Mouse (Mus musculus) liver, adult (tissue): ENCODE measurements around the gene Htr5a.

Source experiments
- GATA4 ChIP-seq: IDR thresholded peaks from 2 replicates; pipeline ENCODE4 v1.6.1; 2014; ENCODE audit warnings: mild to moderate bottlenecking, low read length; ENCODE audit not compliant: insufficient replicate concordance

Htr5a gene

GRCm38 (mm10) chr5:27841701-27842295, at the start of gene Htr5a:
Gene Htr5a, plus strand, starts transcription at chr5:27842149.
- no peak for TF ChIP-seq GATA4

GRCm38 (mm10) chr5:27792173-27792470, 49.8 kb upstream of the Htr5a start:
- no peak for TF ChIP-seq GATA4

DNA sequence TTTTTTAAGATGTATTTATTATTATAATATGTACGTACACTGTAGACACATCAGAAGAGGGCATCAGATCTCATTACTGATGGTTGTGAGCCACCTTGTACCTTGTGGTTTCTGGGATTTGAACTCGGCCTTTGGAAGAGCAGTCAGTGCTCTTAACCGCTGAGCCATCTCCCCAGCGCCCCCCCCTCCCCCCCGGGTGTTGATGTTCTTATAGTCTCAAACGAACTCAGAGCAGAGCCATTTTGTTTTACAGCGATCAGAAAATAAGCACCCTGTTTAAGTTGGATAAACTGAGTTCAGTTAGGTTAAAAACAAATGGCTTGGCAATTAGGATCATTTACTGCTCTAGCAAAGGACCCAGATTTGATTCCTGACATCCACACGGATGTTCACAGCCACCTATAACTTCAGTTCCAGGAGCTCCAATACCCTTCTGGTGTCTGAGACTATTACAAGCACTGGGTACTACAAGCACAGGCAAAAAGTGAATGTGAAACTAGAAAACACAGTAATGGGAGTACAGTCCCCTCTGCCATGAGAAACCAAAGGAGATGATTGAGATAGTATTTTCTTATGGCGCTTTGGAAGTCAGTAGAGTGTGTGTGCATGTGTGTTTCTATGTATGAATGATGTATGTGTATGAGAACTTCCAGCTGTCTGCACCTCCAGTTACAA, 49.3 kb upstream of the Htr5a start:
- no peak for TF ChIP-seq GATA4

- TF ChIP-seq GATA4: no peak
Measured at GRCm38 (mm10) chr5:27793923-27794322, 48.0 kb upstream of the Htr5a start.

DNA sequence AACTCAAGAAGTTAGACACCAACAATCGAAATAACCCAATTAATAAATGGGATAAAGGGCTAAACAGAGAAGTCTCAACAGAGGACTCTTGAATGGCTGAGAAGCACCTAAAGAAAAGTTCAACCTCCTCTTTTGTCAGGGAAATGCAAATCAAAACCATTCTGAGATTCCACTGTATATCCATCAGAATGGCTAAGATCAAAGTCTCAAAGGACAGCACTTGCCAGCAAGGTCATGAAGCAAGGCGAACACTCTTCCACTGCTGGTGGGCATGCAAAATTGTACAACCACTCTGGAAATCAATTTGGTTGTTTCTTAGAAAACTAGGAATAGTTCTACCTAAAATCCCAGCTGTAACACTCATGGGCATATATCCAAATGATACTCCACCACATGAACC, 27.7 kb upstream of the Htr5a start:
- TF ChIP-seq GATA4: no peak

- no peak for TF ChIP-seq GATA4
Measured at GRCm38 (mm10) chr5:27818840-27819672, 22.9 kb upstream of the Htr5a start.

GRCm38 (mm10) chr5:27821161-27821560, 20.8 kb upstream of the Htr5a start:
- TF ChIP-seq GATA4: no peak

DNA sequence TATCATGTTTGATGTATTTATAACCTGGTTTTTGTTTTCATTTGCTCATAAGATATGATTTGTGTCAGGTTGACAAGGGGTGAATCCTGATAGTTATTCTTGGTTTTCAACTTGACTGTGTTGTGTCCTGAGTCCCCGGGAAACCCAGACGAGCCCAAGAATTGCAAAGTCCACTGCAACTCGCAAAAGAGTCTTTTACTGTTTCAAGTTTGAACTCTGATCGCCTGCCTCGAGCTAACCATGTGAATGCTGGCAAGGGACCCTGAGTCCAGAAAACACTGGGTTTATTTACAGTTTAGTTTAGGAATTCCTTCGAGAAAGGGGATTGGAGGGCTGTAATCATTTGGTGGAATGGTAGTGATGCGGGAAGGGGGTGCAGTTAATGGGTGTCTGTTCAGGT, 14.0 kb upstream of the Htr5a start:
- no peak for TF ChIP-seq GATA4

GRCm38 (mm10) chr5:27835096-27835495, 6.9 kb upstream of the Htr5a start:
- no peak for TF ChIP-seq GATA4

GRCm38 (mm10) chr5:27838061-27838460, 3.9 kb upstream of the Htr5a start:
- no peak for TF ChIP-seq GATA4

DNA sequence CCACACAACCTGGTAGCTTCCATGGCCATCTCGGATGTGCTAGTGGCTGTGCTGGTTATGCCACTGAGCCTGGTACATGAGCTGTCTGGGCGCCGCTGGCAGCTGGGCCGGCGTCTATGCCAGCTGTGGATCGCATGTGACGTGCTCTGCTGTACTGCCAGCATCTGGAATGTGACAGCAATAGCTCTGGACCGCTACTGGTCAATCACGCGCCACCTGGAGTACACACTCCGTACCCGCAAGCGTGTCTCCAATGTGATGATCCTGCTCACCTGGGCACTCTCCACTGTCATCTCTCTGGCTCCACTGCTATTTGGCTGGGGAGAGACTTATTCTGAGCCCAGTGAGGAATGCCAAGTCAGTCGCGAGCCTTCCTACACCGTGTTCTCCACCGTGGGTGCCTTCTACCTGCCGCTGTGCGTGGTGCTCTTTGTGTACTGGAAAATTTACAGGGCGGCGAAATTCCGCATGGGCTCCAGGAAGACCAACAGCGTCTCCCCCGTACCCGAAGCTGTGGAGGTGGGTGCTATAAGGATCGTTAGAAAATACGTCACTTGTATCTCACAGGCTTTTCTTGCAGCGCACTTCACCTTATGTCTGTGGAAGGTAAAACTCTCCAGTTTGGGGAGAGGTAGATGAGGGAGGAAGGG, 847 bp downstream of the Htr5a start:
- TF ChIP-seq GATA4: no peak

GRCm38 (mm10) chr5:27846979-27847378, 5.0 kb downstream of the Htr5a start:
- TF ChIP-seq GATA4: no peak

- TF ChIP-seq GATA4: no peak
Measured at GRCm38 (mm10) chr5:27854290-27854689, 12.3 kb downstream of the Htr5a start.

DNA sequence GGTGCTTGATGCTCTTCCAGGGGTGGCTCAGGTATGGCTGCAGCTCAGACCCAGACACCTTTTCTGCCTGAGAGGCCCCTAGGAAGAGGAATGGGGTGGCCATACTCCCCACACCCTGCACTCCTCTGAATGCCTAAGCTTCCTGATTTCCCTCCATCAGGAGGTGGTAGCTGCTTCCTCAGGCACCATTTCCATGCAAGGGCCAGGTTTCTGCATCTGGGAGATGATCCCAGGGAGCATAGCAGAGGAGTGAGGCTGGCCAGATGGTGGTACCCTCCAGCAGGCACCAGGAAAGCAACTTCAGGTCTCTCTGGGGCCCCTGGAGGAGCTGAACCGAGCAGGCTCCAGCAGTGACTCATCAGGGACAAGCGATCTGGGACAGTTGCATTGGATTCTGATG, 13.8 kb downstream of the Htr5a start:
- TF ChIP-seq GATA4: no peak

DNA sequence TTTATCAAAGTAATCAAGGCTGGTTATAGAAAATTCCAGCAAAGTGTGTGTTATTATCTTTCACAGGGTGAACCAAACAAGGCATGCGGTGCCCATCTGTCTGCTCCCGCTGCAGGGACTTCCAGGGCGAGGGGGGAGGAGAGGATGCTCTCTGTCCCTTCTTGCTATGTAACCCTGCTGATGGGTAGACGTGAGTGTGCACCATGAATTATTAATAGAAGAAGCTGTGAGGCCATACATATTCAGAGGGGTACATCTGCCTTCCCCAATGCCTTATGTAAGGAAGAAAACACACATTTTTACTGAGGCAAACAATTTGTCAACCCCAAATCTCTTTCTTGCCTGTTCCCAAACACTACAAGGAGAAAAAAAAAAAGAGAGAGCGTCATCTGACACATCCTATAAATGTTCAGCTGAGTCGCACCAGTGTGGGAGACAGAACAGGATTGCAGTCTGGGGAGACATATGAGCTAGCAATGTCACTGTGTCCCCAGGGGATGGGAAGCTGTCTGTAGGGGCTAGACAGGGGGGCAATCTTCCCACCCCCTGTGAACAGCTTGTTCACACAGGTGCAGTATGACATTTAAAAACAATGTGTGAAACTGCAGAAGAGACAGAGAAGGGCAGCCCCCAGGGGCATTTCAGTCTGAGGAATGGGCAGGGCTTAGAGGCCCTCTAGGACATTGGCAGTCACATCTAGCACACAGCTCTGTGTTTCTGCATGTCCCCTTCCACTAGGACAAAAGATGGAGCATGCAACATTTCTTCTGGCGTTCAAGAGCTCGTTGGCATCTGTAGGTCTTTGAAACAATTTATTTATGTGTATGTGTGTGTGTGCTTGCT, 31.5 kb downstream of the Htr5a start:
- no peak for TF ChIP-seq GATA4
